Mouse (Mus musculus) stomach, embryonic 14.5 days (tissue): ENCODE data around the gene Zpr1. TPM values are rescaled to one million over a fixed set of nuclear protein-coding genes. Genes with fewer than 3 reads are reported as not detected.

Source experiments
- ATAC-seq: fragments of 200-750 bp; cut with Nextera tagmentation; 2 replicates; pipeline ENCODE4 v1.8.0; 2017; ENCODE audit warnings: low read depth, moderate TSS enrichment; ENCODE audit not compliant: insufficient number of reproducible peaks, insufficient read depth, low FRiP score
- H3K27ac ChIP-seq: fragments of 300-500 bp; sonication (generic); 2 replicates; pipeline ENCODE4 v1.5.1; 2014; ENCODE audit warnings: mild to moderate bottlenecking, low read length, moderate library complexity, mixed read lengths
- H3K27me3 ChIP-seq: fragments of 300-500 bp; sonication (generic); 2 replicates; pipeline ENCODE4 v1.6.1; 2014; ENCODE audit warnings: low read length, control low read depth, mixed read lengths; ENCODE audit not compliant: control insufficient read depth, insufficient read depth
- H3K36me3 ChIP-seq: fragments of 300-500 bp; sonication (generic); 2 replicates; pipeline ENCODE4 v1.6.1; 2014; ENCODE audit warnings: mild to moderate bottlenecking, control low read depth, low read length, moderate library complexity, mixed read lengths; ENCODE audit not compliant: control insufficient read depth, insufficient read depth
- H3K4me1 ChIP-seq: fragments of 300-500 bp; sonication (generic); 2 replicates; pipeline ENCODE4 v1.6.1; 2014; ENCODE audit warnings: low read length, control low read depth, mixed read lengths; ENCODE audit not compliant: control insufficient read depth, insufficient read depth
- H3K4me2 ChIP-seq: fragments of 300-500 bp; sonication (generic); replicated peaks from 2 replicates; pipeline ENCODE4 v1.6.1; 2014; ENCODE audit warnings: low read depth, low read length, control low read depth
- H3K4me3 ChIP-seq: fragments of 300-500 bp; sonication (generic); 2 replicates; pipeline ENCODE4 v1.5.1; 2014; ENCODE audit warnings: low read depth, low read length, control low read depth
- H3K9ac ChIP-seq: fragments of 300-500 bp; sonication (generic); replicated peaks from 2 replicates; pipeline ENCODE4 v1.6.1; 2014; ENCODE audit warnings: low read depth, mild to moderate bottlenecking, control low read depth, low read length, moderate library complexity, mixed read lengths
- H3K9me3 ChIP-seq: fragments of 300-500 bp; sonication (generic); 2 replicates; pipeline ENCODE4 v1.6.1; 2016; ENCODE audit warnings: low read depth, low read length, control low read depth; ENCODE audit not compliant: control insufficient read depth
- WGBS: fragments of 180-500 bp; shearing (Covaris S2); extraction: QIAGEN DNeasy Blood & Tissue Kit; methylation state at CpG from one replicate; pipeline ENCODE4 v1.1.7; 2014; 5-methylcytosine and 5-hydroxymethylcytosine counted together
- polyA plus RNA-seq: library from polyadenylated mRNA; unstranded; fragments of >200 nt; fragmentation: Nextera tagmentation; extraction: Ambion mirVana; gene quantifications from 2 replicates; pipeline ENCODE4 v1.2.1, GENCODE M21; 2014

Gene Zpr1
- polyA plus RNA-seq, 1 experiment from 2014 or later: 59.2 TPM

- no peak for ATAC-seq
- Histone ChIP-seq H3K4me2 (no peak overlapping the region), H3K4me1 (peaks cover 6% of the 10 kb centered on the region), H3K27me3 (peaks cover 4% of the 10 kb centered on the region; the same call in 1 of the 2 replicates), H3K9me3 (no peaks in the 10 kb centered on the region), H3K27ac (no peak overlapping the region), H3K4me3 (no peak overlapping the region), H3K36me3 (peaks cover 6% of the 10 kb centered on the region; the same call in 1 of the 2 replicates), H3K9ac (no peak overlapping the region)
- WGBS: 91% methylated on average over 4 of the region's 4 CpGs
These were observed 2.1 kb upstream of the Zpr1 start for GRCm38 (mm10) chr9:46270782-46271181.

DNA sequence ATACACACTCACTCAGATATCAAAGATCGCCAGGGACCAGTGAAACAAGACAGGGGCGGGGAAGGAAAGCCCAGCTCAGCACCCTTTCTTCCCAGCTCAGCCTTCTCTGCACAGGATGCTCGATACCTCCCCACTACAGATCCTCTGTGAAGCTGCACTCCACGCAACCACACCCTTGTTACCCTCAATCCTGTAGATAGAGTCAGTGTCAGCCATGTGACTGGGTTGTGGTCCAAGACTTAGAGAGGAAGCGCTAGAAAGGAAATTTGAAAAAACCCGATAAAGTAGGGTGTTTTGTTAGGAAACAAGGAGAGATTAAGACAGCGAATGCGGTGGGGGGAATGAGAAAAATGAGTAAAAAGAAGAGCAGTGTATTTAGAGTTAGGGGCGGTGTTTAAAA is 794 bp upstream of the Zpr1 start:
- Histone ChIP-seq H3K27ac (no peak overlapping the region), H3K4me1 (peaks cover 6% of the 10 kb centered on the region), H3K9me3 (no peaks in the 10 kb centered on the region), H3K4me3 (no peak overlapping the region), H3K36me3 (peaks cover 18% of the 10 kb centered on the region; the same call in 1 of the 2 replicates), H3K4me2 (no peak overlapping the region), H3K9ac (no peak overlapping the region), H3K27me3 (peaks cover 4% of the 10 kb centered on the region; the same call in 1 of the 2 replicates)
- WGBS: 77% methylated on average over 9 of the region's 9 CpGs
- no peak for ATAC-seq

DNA sequence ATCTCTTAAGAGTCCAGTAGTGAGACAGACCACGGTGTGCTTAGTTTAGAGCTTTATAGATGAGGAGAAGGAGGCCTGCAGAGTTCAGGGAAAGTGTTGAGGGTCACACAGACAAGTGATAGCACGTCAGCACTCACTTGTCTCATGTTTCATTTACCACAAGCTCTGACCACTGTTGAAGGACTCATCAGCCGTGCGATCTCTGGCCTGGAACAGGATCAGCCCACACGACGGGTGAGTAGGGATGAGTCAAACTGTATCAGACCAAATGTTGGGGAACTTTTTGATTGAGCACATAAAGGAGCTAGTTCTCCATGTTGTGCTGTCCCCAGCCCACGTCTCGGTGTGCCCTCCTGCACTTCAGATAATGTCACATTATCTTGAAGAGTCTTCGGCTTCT is 1.6 kb downstream of the Zpr1 start:
- Histone ChIP-seq H3K9ac (no peak overlapping the region), H3K27me3 (peaks cover 4% of the 10 kb centered on the region; the same call in 1 of the 2 replicates), H3K36me3 (peaks cover 33% of the 10 kb centered on the region), H3K4me1 (peaks cover 6% of the 10 kb centered on the region), H3K4me2 (no peak overlapping the region), H3K27ac (no peak overlapping the region), H3K4me3 (no peak overlapping the region), H3K9me3 (no peaks in the 10 kb centered on the region)
- 86% methylated on average over 9 of the region's 9 CpGs for WGBS
- no peak for ATAC-seq

- Histone ChIP-seq H3K27ac (peak within 1 kb of the TSS; percentile 85), H3K36me3 (peaks cover 46% of the 10 kb centered on the region), H3K4me2 (peak within 1 kb of the TSS; percentile 52), H3K9ac (peak within 1 kb of the TSS; percentile 81), H3K27me3 (no peaks in the 10 kb centered on the region), H3K4me3 (peak within 1 kb of the TSS; percentile 73), H3K4me1 (peaks cover 5% of the 10 kb centered on the region; the same call in 1 of the 2 replicates), H3K9me3 (no peaks in the 10 kb centered on the region)
- peak; percentile 90 for ATAC-seq
- WGBS: under 1% methylated on average over 54 of the region's 55 CpGs
These were observed 10.0 kb downstream of the Zpr1 start, which contains the start of gene Bud13 for GRCm38 (mm10) chr9:46282631-46283436. Bud13 (plus strand) TSS chr9:46283008.

- Histone ChIP-seq H3K4me3 (no peak overlapping the region), H3K9ac (no peak overlapping the region), H3K36me3 (peaks cover 40% of the 10 kb centered on the region), H3K4me2 (no peak overlapping the region), H3K9me3 (no peaks in the 10 kb centered on the region), H3K27ac (no peak overlapping the region), H3K27me3 (no peaks in the 10 kb centered on the region), H3K4me1 (no peaks in the 10 kb centered on the region)
- WGBS: 87% methylated on average over 4 of the region's 4 CpGs
- no peak for ATAC-seq
These were observed 25.5 kb downstream of the Zpr1 start for GRCm38 (mm10) chr9:46298381-46298780.

- Histone ChIP-seq H3K36me3 (peaks cover 21% of the 10 kb centered on the region), H3K27ac (no peak overlapping the region), H3K4me2 (no peak overlapping the region), H3K9ac (no peak overlapping the region), H3K4me1 (no peaks in the 10 kb centered on the region), H3K27me3 (no peaks in the 10 kb centered on the region), H3K4me3 (no peak overlapping the region), H3K9me3 (no peaks in the 10 kb centered on the region)
- 11% methylated on average over 2 of the region's 2 CpGs for WGBS
- ATAC-seq: no peak
These were observed 29.3 kb downstream of the Zpr1 start for GRCm38 (mm10) chr9:46302142-46302541.

GRCm38 (mm10) chr9:46309121-46309520 is 36.3 kb downstream of the Zpr1 start:
- no peak overlapping the region for H3K9ac ChIP-seq
- no peaks in the 10 kb centered on the region for H3K27me3 ChIP-seq
- no peak for ATAC-seq
- no peak overlapping the region for H3K4me2 ChIP-seq
- no peaks in the 10 kb centered on the region for H3K9me3 ChIP-seq
- H3K27ac ChIP-seq: no peak overlapping the region
- 10% methylated on average over 7 of the region's 7 CpGs for WGBS
- no peaks in the 10 kb centered on the region for H3K4me1 ChIP-seq
- no peak overlapping the region for H3K4me3 ChIP-seq
- no peaks in the 10 kb centered on the region for H3K36me3 ChIP-seq

- 0 out of 2 replicates have a peak, but pooled peaks have one; percentile 46 for ATAC-seq
- Histone ChIP-seq H3K4me2 (no peak overlapping the region), H3K27me3 (no peaks in the 10 kb centered on the region), H3K27ac (no peak overlapping the region), H3K4me1 (no peaks in the 10 kb centered on the region), H3K36me3 (no peaks in the 10 kb centered on the region), H3K9ac (no peak overlapping the region), H3K9me3 (no peaks in the 10 kb centered on the region), H3K4me3 (no peak overlapping the region)
- WGBS: 6% methylated on average over 4 of the region's 4 CpGs
These were observed 41.6 kb downstream of the Zpr1 start for GRCm38 (mm10) chr9:46314507-46314906.
